Mouse (Mus musculus): ENCODE measurements around the gene Tbc1d8.

Tbc1d8 gene

DNA sequence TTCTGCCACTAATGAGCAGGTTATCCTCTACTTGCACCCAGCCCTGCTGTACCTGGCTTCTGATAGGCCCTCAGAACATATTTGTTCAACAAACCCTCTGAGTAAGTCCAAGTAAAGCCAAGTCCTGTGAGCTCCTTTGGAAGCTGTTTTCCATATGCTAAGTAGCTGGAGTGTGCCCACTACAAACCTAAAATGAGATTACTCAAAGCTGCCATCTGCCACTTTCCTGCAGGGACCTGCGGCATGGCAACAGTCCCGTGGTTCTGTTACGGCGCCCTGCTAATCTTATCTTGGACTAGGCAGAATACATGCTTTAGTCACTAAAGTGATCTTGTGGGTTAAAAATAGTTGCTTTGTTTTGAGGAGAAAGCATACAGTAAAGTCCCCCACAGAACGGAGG lies 32.4 kb downstream of the Tbc1d8 start:
- peak; percentile 75 to 87 for DNase-seq (ENCODE audit: low spot score in 2 of 2)

DNA sequence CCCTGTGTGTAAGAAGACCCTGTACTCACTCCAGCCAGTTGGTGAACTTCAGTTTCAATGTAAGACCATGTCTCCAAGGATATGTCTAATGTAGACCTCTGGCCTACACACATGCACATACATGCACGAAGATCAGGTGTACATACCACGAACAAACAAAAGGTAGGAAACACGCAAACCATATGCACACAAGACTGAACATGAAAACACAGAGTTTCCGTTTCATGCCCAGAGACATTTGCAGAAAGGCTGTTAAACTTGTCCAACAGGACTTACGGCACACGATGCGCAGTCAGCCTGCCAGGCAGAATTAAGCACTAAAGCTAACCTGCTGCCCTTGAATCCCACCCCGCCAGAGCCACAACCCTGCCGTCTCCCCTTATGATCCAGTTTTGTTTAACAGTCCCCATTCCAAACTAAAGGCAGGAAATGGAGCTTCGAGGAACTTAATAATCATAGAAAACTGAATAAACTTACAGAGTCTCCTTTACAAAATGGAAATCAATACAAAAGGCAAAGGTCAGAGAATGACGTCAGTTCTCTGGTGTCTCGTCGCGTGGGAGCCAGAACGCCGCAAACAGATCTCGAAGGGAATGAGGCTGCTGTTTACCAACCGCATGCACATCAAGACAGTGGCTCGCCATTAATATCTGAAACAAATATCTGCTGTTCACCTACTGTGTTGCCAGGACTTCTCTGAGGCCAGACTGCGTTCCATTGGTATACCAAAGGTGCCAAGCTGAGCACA lies 33.1 kb downstream of the Tbc1d8 start:
- DNase-seq (ENCODE audit: low spot score in 2 of 2): no peak

DNA sequence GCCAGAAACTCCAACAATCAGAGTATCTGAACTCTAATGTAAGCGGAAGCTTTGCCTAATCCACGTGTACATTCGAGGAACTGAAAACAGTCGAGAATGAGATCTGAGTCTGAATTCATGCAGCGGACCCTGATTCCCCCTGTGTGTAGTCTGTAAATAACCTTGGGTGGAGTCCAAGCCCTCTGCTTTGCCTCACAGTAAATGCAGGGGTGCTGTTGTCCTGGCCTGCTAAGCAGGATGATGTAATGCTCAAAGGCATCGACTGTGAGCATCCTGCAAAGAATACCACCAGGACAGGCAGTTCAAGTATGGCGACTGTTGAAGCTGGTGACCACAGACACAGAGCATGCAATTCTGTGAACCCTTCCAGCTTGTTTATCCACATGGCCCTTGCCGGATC lies 34.8 kb downstream of the Tbc1d8 start:
- DNase-seq (ENCODE audit: low spot score in 2 of 2): no peak

DNA sequence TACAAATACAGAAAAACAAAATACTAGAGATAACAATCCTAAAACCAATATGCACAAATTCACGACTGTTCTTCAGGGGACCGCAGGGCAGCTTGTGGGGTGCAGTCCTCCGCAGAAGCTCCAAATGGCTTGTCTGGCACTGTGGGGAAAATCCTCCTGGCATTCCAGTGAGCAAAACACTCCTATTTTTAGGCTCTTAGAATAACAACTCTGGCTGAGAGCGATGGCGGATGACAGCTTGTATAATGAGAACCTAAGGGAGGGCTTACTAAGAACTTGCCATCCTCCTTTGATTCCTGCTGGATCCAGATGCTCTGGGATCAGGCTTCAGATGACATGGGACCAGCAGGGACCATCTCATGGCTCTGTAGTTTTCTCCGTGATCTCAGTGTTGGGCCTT lies 36.9 kb downstream of the Tbc1d8 start:
- DNase-seq (ENCODE audit: low spot score in 2 of 2): peak; percentile 33 to 44

DNA sequence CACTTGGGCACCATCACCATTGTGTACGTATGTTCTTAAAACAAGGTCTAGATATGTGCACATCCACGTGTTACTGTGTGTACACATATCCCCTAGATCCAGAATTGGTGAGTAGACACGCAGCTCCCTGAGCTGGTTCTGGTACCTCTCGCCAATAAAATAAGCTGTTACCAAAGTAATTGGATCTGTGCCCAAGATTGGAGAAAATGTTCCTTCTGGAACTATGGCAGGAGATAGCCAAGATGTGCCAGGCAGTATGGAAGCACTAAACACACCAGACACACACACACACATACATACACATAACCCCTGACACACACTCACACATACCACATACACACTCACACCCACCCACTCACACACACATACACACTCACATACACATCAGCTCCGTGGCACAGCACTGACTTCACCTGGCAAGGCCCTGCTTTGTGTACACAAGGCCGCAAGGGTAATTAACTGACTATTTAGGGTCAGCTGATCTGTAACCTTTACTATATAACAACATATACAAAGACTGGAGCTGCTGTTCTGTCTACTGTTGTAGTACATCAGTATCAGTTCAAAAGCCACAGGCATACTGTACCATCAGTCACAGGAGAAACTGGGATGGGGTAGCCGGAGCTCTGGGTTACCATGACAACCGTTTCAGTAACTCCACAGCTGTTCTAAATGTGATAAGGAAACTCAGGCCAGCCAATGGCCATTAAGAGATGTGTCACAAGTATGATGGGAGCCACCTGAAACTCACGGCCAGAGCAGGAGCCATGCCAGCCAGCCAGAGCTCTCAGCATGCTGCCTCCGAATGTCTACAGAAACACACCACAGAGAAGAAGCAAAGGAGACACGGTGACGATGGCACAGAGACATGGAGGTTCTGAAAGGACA lies 38.6 kb downstream of the Tbc1d8 start:
- no peak for DNase-seq (ENCODE audit: low spot score in 2 of 2)

DNA sequence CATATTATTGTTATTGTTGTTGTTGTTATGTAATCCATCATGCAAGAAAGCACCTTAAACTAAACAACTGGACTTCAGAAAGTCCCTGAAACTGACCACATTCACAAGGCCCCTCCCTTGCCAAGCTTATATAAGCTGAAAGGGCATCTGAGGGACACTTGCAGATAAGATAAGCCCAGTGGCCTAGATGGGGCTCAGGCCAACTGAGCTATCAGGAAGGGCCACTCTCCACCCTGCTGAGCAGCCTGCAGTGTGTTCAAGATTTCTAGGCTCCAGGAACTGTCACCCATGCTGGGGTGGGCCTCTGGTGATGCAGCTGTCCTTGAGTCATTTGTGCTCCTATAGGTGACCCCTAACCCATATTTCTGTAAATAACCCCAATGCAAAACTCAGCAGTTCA lies 39.9 kb downstream of the Tbc1d8 start:
- no peak for DNase-seq (ENCODE audit: low spot score in 2 of 2)

DNA sequence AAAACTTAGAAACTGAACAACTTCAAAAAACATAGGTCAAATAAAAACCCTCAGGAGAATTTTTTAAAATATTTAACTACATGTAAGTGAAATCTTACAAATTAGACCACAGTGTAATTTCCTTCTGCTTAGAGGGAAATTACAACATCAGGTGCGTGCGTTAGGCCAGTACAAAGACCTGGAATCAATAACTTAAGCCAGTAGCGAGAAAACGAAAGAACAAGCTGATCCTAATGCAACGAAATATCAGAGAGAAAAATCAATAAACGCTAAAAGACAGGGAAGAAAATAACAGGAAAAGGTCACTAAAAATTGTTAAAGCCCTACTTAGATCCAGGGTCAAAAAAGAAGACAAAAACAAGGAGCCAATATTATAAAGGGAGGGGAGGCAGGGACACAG lies 44.3 kb downstream of the Tbc1d8 start:
- no peak for DNase-seq (ENCODE audit: low spot score in 2 of 2)

DNA sequence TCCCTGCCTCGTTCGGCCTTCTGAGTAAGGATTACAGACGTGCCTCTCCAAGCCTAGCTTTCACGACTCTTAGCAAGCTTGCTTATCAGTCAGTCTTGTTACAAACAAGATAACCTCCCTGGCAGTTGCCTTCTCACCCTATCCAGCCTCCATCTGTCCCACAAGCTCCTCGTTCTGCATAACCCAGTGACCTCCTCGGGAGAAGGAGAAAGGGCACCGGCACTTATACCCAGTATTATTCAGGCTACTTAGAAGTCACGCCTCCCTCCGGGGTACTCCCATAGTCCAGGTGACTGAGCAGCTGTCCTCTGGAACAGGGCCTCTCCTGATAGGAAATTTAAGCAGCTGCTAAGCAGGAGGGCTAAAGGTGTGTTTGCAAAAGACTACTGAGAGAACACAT lies 48.5 kb downstream of the Tbc1d8 start:
- DNase-seq (ENCODE audit: low spot score in 2 of 2): no peak

DNA sequence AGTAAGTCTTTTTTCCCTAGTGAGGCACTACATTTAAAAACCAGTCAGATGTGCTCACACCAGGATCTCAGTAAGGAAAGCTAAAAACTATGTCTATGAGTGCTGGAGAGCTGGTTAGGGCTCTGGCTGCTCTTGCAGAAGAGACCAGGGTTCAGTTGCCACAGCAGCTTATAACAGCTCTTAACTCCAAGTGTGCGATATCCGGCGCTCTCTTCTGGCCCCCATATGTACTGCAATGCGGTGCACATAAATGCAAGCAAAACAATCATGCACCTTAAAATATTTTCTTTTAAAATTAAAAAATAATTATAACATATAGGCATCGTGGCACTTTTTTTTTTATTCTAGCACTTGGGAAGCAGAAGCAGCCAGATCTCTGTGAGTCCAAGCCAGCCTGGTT lies 49.5 kb downstream of the Tbc1d8 start:
- DNase-seq (ENCODE audit: low spot score in 2 of 2): no peak

DNA sequence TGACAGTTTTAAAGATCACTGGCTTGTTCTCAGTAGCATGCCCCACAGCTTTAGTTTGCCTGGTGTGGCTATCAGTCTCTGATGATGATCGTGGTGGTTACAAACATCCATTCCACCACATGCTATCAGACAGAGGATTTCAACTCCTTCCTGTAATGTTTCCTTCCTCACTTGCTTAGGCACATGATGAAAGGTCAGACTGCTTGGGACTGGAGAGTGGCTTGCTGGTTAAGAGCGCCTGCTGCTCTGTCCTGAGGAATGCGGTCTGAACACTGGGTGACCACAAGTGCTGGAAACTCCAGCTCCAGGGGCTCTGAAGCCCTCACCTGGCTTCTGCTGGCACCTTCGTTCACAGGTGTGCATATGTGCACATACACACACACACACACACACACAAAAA lies 50.3 kb downstream of the Tbc1d8 start:
- no peak for DNase-seq (ENCODE audit: low spot score in 2 of 2)

DNA sequence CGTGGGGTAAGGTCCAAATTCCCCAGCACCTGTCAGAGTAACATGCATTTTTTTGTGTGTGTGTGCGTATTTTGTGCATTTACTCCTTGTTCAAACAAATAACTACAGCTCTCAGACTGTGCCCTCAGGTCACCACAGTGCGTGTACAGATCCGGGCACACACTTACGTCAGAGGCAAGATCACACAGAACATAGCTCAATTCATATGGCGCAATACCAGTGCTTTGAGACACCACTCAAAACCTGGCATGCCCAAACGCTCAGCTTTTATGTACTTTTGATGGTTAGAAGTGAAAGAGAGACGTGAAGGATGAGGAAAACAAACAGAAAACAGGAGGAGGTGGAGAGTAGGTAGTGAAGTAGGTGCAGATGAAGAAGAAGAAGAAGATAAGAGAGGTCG lies 53.1 kb downstream of the Tbc1d8 start:
- DNase-seq (ENCODE audit: low spot score in 2 of 2): no peak

DNA sequence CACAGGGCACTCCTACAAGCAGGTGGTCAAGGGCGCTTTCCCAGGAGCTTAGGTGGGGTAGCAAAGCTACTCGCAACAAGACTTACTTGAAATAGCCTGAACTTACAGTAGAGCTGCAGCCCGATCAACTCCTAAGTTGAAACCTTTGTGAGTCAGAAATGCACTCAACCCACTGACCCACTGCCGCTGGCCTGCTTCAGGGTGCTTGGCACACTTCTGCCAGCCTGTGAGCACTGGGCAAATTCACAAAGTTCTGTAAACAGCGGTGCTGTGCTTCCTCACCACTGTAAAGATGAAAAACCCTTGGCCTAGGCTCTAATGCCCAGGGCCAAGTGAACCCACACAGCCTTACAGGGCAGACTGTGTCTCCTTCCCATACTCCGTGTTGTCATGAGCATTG lies 57.6 kb downstream of the Tbc1d8 start:
- DNase-seq (ENCODE audit: low spot score in 2 of 2): no peak

DNA sequence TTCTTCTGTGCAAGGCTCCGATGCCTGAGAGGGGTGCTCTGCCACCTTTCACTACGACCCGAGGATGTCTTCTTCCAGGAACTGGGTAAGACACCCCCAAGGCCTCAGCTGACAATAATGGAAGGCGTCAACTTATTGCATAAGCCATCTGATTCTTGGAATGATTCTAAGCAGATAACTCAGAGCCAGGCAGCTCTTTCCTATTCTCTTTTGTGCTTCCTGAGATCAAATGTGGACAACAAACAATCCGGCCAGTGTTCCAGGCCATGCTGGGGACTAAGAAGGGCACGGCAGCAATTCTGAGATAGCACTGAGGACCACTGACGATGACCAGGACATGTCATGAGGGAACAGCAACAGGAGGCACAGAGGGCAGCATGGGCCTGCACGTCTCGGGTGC lies 59.7 kb downstream of the Tbc1d8 start:
- no peak for DNase-seq (ENCODE audit: low spot score in 2 of 2)

DNA sequence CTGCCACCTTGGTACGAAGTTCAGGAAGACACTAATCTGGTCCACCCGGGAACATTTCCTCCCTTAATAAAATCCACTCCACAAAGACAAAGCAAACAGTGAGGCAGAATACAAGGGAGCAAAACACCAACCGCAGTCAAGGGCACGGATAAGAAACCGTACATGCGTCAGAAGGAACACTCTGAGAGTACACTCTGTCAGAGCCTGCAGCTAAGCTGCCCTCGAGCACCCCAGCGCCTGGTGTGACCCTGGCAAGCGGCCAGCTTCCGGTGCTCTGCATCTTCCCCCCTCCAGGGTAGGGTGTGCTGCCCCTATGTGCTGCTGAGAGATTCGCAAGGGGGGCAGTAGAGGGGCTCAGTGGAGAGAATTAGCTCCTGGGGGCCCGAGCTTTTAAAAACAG lies 60.7 kb downstream of the Tbc1d8 start:
- DNase-seq (ENCODE audit: low spot score in 2 of 2): peak in 1 of 2 experiments; percentile 11

DNA sequence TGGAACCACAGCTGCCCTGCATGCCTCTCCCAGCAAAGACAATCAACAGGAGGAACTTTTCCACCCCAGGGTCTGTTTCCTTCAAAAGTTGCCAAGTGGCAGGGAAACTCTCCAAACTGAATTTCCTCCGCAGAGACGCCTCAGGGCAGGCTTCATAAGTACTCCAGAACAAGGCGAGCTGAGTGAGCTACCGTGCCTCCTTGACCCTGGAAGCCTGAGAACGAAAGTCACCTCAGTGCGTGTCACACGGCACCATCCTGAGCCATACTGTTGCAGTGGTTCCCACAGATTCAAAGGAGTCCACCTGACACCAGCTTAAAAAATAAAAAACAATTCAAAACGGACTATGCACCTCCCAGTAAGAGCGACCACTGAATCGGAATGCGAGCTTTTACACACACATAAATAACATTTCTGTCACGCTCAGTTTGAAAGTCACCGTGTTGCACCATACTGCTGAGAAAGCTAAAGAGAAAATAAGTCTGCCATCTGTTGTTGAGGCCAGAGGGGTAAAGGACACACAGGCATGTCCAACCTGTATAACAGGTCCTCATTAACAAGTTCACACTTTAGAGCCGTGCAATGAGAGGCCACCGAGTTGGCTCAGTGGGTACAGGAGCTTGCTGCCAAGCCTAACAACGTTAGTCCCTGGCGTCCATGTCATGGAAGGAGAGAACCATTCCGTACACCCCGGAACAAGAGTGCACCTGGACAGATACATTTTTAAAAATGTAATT lies 68.3 kb downstream of the Tbc1d8 start:
- DNase-seq (ENCODE audit: low spot score in 2 of 2): no peak

DNA sequence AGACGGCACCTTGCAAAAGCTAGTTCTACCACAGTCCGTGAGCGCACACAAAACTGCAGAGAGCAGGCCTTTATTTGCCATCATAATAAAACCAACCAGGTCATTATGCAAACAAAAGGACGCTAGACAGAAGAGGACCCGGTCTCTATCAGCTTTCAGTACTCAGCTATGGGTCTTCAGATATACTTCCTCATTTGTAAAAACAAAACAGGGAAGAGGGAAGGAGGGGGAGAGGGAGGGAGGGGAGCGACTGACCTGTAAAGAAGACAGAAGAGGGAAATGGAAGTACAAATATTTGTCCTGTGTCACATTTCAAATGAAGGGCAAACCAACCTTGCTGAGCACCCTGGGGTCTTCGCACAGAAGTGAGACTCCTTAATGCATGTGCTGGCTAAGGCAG lies 69.9 kb downstream of the Tbc1d8 start:
- no peak for DNase-seq (ENCODE audit: low spot score in 2 of 2)

DNA sequence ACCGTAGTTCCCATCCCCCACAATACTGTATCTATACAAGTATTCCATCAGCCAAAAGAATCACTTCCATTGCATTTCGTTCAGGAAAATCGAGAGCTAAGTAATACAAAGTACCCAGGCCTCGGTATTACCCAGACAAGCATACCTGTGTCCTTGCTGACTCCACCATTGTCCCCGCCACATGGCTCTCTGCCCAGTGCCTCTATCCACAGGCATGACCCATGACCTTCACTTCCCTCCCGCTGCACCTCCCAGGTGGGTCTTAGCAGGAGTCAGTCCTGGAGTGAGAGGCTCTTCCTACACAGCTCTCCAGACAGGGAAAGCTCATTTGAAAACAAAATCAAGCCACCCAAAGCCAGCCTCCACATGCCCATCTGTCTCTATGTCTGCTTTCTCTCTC lies 70.4 kb downstream of the Tbc1d8 start:
- no peak for DNase-seq (ENCODE audit: low spot score in 2 of 2)

DNA sequence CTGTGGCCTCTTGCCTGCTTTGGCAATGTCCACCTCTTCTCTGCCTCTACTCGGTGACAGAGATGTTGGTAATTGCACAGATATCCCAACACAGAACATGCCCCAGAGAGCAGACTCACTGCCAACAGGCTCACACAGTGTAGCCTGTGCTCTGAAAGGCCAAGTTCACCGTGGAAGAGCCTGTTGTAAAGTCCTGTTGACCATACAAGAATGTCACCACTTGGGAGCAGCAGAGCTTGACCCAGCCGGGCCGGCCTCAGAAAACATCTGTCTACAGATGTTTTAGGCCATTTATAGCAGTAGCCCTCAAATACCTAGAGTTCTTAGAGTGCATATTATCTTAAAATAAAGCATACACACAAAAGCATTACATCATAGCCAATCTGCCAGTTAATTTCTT lies 71.4 kb downstream of the Tbc1d8 start:
- DNase-seq (ENCODE audit: low spot score in 2 of 2): no peak

DNA sequence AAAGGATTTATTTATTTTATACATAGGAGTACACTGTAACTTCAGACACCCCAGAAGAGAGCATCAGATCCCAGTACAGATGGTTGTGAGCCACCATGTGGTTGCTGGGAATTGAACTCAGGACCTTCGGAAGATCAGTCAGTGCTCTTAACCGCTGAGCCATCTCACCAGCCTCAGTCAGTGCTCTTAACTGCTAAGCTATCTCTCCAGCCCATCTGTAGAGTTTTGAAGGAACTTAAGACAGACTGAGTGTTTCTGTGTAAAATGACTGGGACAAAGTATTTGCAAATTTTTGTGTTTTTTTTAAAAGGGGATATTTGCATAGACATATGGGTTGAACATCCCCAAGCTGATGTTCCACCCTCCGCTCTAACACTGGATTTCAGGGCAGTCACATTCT lies 78.4 kb downstream of the Tbc1d8 start:
- no peak for DNase-seq (ENCODE audit: low spot score in 2 of 2)

DNA sequence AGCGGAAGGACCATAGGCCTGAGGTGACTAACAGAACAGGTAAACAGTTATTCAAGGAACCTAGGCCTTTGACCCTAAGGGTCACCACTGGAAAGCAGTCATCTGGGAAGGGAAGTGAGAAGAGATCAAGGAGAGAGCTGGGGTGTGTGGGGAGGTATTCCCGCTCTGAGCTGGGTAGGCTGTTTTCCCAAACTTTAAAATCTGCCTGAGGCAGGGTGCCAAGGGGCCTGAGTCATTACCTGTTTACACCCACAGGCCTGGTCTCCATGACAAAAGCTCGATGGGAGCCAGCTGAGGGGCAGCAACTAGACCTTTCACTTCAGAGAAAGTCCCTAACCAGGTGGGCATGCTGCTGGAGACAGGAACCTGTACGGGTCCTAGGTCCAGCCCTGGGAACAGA lies 79.3 kb downstream of the Tbc1d8 start:
- no peak for DNase-seq (ENCODE audit: low spot score in 2 of 2)

DNA sequence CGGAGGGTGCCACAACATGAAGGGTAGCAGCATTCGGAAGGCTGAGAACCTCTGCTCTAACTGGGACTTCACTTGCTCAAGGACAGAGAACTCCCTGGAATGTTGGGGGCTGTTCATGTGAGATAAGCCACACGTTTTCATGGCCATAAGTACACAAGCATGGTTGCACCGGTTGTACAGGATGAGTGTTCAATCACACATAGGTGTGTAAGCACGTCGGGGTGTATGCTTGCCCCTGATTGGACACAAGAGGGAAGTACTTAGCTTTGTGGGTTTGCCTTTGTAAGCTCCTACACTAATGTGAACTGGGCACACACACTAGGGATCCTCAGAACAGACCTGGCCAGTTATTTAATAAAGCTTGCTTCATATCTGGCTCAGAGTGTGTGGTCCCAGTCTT lies 80.3 kb downstream of the Tbc1d8 start:
- no peak for DNase-seq (ENCODE audit: low spot score in 2 of 2)

DNA sequence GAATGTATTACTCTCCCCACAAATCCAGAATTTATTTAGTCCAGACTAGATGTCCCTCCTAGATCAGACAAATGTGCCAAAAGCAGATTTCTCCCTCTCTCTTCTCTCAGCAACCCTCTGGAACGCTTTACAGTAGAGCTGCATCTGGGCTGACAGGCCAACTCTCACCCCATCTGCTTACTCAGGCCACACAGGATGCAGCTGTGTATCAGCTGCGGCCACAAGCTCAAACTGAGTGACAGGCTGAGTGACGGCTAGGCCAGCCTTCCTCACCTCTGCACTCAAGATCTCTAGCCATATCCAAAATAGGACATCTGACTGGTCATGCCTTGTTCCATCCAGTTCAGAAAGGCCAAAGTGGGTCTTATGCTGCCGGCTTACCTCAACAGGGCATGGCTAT lies 82.2 kb downstream of the Tbc1d8 start:
- no peak for DNase-seq (ENCODE audit: low spot score in 2 of 2)

DNA sequence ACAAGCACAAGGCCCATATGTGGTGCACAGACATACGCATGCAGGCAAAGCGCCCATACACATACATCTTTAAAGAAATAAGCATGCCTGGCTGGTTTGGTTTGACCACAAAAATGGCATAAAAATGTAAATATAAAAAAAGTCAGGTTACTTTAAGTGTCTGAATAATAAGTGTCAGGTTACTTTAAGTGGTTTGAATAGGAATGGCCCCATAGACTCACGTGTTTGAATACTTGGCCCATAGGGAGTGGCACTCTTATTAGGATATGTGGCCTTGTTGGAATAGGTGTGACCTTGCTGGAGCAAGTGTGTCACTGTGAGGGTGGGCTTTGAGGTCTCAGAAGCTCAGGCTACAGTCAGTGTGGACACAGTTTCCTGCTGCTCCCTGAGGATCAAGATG lies 83.9 kb downstream of the Tbc1d8 start:
- no peak for DNase-seq (ENCODE audit: low spot score in 2 of 2)

All from right cerebral cortex, postnatal 36 days (tissue).